Mouse (Mus musculus): ENCODE measurements around the gene Pde4c. TPM values are rescaled to one million over a fixed set of nuclear protein-coding genes. Genes with fewer than 3 reads are reported as not detected.
A peak's percentile ranks its signal among the peaks of the same experiment; 100 is the strongest.

Gene Pde4c
- polyA plus RNA-seq, 2 experiments, result 0.38 TPM; not detected in 1

DNA sequence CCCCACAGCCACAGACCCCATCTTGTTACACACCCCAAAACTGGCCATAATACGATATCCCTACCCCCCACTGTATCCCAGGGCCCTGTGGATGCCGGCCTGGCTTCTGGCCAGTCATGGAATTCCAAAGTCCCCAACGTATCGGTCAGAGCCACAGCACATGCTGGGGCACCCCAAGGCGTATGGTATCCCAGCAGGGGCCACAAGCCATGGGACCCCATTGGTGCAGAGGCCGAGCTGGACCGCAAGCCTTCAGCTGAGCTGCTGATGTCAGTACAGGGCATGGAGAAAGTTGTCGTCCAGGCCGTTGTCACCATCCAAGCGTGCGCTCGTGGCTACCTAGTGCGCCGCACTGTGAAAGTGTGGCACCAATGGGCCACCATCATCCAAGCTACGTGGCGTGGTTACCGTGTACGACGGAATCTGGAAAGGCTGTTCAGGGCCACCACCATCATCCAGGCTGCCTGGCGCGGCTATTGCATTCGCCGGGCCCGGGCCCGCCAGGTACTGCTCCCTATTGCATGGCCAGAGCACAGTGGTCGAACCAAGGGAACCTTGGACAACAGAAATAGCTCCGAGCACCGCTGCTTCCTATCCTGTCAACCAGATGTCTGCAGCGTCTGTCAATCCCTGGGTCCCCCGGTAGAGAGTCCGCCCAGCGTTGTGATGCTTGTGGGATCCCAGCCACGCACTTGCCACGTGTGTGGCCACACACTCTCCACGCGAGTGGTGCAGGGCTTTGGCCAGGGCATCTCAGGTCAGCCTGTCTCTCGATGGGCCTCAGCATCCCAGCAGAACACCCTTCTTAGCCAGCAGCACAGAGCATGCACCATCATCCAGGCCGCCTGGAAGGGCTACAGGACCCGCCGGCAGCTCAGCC lies 6.8 kb upstream of the Pde4c start:
- Histone ChIP-seq H3K27me3 (ENCODE audit: control insufficient read depth, insufficient read depth, low read length) (no peaks in the 10 kb centered on the region), H3K9me3 (ENCODE audit: control insufficient read depth, low read length) (no peaks in the 10 kb centered on the region), H3K4me3 (replicated peaks; ENCODE audit: low read length) (no peak overlapping the region), H3K36me3 (ENCODE audit: control insufficient read depth, insufficient read depth, low read length) (no peaks in the 10 kb centered on the region), H3K4me1 (ENCODE audit: control insufficient read depth, insufficient read depth, low read length) (no peaks in the 10 kb centered on the region), H3K27ac (replicated peaks; ENCODE audit: low read depth, low read length) (no peak overlapping the region), H3K9ac (ENCODE audit: low read depth, low read length, severe bottlenecking) (no peak overlapping the region), H3K4me2 (replicated peaks; ENCODE audit: low read depth, low read length, severe bottlenecking) (no peak overlapping the region)
- TF ChIP-seq POLR2A (IDR thresholded peaks at IDR 0.05; ENCODE audit: borderline replicate concordance, extremely low read depth, insufficient read depth, insufficient read length), result no peak
- ATAC-seq (ENCODE audit: low FRiP score, low read depth), result no peak
- DNase-seq (ENCODE audit: low spot score), result no peak
- whole genome bisulfite sequencing, result 80% methylated on average over 40 of the region's 40 CpGs

DNA sequence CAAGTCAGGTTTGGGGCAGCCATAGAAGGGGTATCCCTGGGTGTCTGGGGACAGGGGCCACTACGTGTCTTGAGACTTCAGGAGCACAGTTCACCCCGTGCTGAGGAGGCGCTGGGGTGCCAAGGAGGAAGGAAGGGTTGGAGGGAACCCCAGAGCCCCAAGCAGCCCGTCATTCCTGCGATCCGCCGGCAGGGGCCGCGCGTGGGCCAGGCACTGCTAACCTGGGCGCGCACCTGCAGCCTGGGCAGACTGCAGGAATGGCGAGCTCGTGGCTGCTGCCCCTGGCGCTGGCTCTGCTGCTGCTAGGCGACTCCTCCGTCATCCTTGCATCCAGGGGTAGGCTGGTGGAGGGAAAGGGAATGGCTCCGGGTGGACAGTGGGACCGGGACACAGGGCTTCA lies 5.2 kb upstream of the Pde4c start, which contains the start of gene Gm3336:
Gene Gm3336, plus strand, starts transcription at position 247 of the 400 bp plus-strand sequence.
- TF ChIP-seq POLR2A (IDR thresholded peaks at IDR 0.05; ENCODE audit: borderline replicate concordance, extremely low read depth, insufficient read depth, insufficient read length), result no peak
- no peaks in the 10 kb centered on the region for H3K27me3 ChIP-seq (ENCODE audit: control insufficient read depth, insufficient read depth, low read length)
- ATAC-seq (ENCODE audit: low FRiP score, low read depth) (peak; percentile 34; the same call in 1 of the 2 replicates), DNase-seq (ENCODE audit: low spot score) (no peak)
- H3K27ac ChIP-seq (replicated peaks; ENCODE audit: low read depth, low read length), result no peak within 1 kb of the TSS
- WGBS, result 1% methylated on average over 12 of the region's 19 CpGs
- no peak within 1 kb of the TSS for H3K9ac ChIP-seq (ENCODE audit: low read depth, low read length, severe bottlenecking)
- H3K4me3 ChIP-seq (replicated peaks; ENCODE audit: low read length), result no peak within 1 kb of the TSS
- H3K36me3 ChIP-seq (ENCODE audit: control insufficient read depth, insufficient read depth, low read length), result no peaks in the 10 kb centered on the region
- H3K4me1 ChIP-seq (ENCODE audit: control insufficient read depth, insufficient read depth, low read length), result no peaks in the 10 kb centered on the region
- H3K4me2 ChIP-seq (replicated peaks; ENCODE audit: low read depth, low read length, severe bottlenecking), result no peak within 1 kb of the TSS
- no peaks in the 10 kb centered on the region for H3K9me3 ChIP-seq (ENCODE audit: control insufficient read depth, low read length)

DNA sequence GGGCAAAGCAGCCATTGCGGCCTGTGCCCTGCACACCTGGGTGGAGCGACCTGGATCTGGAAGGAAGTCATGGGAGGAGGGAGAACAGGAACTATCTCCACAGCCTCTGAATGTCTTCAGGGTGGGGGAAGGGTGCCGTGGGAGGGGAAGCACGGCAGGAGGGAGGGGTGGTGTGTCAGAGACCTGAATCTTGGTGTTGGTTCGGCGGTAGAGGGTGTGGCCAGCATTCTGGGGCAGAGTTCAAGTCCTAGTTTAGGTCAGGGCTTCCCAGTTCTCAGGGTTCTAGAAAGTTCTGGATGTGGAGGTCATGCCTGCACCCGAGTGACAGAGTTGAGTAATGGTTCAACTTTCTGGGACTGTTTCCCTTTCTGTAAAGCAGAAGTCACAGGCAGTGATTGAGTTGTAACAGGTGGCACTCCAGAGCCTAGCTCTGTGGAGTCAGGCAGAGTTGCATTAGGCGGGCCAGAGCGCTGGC lies 3.7 kb upstream of the Pde4c start:
- DNase-seq (ENCODE audit: low spot score) (no peak), ATAC-seq (ENCODE audit: low FRiP score, low read depth) (no peak)
- Histone ChIP-seq H3K4me2 (replicated peaks; ENCODE audit: low read depth, low read length, severe bottlenecking) (no peak overlapping the region), H3K27ac (replicated peaks; ENCODE audit: low read depth, low read length) (no peak overlapping the region), H3K4me3 (replicated peaks; ENCODE audit: low read length) (no peak overlapping the region), H3K27me3 (ENCODE audit: control insufficient read depth, insufficient read depth, low read length) (no peaks in the 10 kb centered on the region), H3K36me3 (ENCODE audit: control insufficient read depth, insufficient read depth, low read length) (no peaks in the 10 kb centered on the region), H3K9ac (ENCODE audit: low read depth, low read length, severe bottlenecking) (no peak overlapping the region), H3K4me1 (ENCODE audit: control insufficient read depth, insufficient read depth, low read length) (no peaks in the 10 kb centered on the region), H3K9me3 (ENCODE audit: control insufficient read depth, low read length) (no peaks in the 10 kb centered on the region)
- TF ChIP-seq POLR2A (IDR thresholded peaks at IDR 0.05; ENCODE audit: borderline replicate concordance, extremely low read depth, insufficient read depth, insufficient read length), result no peak
- WGBS, result 62% methylated on average over 9 of the region's 9 CpGs

DNA sequence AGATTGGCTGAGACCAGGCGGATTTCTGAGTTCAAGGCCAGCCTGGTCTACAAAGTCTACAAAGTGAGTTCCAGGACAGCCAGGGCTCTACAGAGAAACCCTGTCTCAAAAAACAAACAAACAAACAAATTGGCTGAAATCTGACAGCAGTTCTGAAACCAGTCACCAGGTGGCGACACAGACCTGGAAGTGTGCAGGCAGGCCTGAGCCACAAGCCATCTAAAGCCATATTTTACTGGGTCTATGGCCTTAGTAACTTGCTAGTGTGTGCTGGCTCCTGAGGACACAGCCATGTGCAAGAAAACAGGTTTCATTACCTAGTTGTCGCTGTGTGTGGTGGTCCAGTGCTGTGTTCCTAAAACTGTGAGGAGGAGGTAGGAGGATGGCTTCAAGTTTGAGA lies 2.8 kb upstream of the Pde4c start:
- no peak for TF ChIP-seq POLR2A (IDR thresholded peaks at IDR 0.05; ENCODE audit: borderline replicate concordance, extremely low read depth, insufficient read depth, insufficient read length)
- peak; percentile 62; the same call in 1 of the 2 replicates for ATAC-seq (ENCODE audit: low FRiP score, low read depth)
- Histone ChIP-seq H3K36me3 (ENCODE audit: control insufficient read depth, insufficient read depth, low read length) (no peaks in the 10 kb centered on the region), H3K9ac (ENCODE audit: low read depth, low read length, severe bottlenecking) (no peak overlapping the region), H3K27me3 (ENCODE audit: control insufficient read depth, insufficient read depth, low read length) (no peaks in the 10 kb centered on the region; the same call in 1 of the 2 replicates), H3K9me3 (ENCODE audit: control insufficient read depth, low read length) (no peaks in the 10 kb centered on the region), H3K27ac (replicated peaks; ENCODE audit: low read depth, low read length) (no peak overlapping the region), H3K4me2 (replicated peaks; ENCODE audit: low read depth, low read length, severe bottlenecking) (no peak overlapping the region), H3K4me3 (replicated peaks; ENCODE audit: low read length) (no peak overlapping the region), H3K4me1 (ENCODE audit: control insufficient read depth, insufficient read depth, low read length) (no peaks in the 10 kb centered on the region)
- peak; percentile 74 for DNase-seq (ENCODE audit: low spot score)
- WGBS, result 5% methylated on average over 3 of the region's 3 CpGs

DNA sequence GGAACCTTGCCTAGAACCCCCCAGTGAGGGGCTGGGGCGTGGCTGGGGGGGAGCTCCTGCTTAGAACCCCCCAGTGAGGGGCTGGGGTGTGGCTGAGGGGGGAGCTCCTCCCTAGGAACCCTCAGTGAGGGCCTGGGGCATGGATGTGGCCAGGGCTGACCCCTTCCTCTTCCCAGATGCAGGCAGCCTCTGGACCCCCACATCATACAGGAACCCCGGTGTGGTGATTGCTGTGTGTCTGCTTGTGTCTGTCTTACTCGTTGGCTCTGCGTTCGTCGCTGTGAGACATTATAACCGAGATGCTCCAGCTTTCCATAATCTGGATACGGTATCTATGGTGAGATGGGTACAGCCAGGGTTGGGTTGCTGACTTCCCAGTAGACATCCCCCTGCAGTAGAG lies 1.9 kb upstream of the Pde4c start:
- TF ChIP-seq POLR2A (IDR thresholded peaks at IDR 0.05; ENCODE audit: borderline replicate concordance, extremely low read depth, insufficient read depth, insufficient read length), result no peak
- DNase-seq (ENCODE audit: low spot score) (no peak), ATAC-seq (ENCODE audit: low FRiP score, low read depth) (no peak)
- Histone ChIP-seq H3K9ac (ENCODE audit: low read depth, low read length, severe bottlenecking) (no peak overlapping the region), H3K27me3 (ENCODE audit: control insufficient read depth, insufficient read depth, low read length) (peaks cover 6% of the 10 kb centered on the region; the same call in 1 of the 2 replicates), H3K4me3 (replicated peaks; ENCODE audit: low read length) (no peak overlapping the region), H3K36me3 (ENCODE audit: control insufficient read depth, insufficient read depth, low read length) (no peaks in the 10 kb centered on the region), H3K9me3 (ENCODE audit: control insufficient read depth, low read length) (no peaks in the 10 kb centered on the region), H3K4me2 (replicated peaks; ENCODE audit: low read depth, low read length, severe bottlenecking) (no peak overlapping the region), H3K27ac (replicated peaks; ENCODE audit: low read depth, low read length) (no peak overlapping the region), H3K4me1 (ENCODE audit: control insufficient read depth, insufficient read depth, low read length) (no peaks in the 10 kb centered on the region)
- WGBS, result 81% methylated on average over 8 of the region's 8 CpGs

Data from limb, embryonic 14.5 days (tissue).